Mouse (Mus musculus): ENCODE data around the gene Med13l. TPM values are rescaled to one million over a fixed set of nuclear protein-coding genes. Genes with fewer than 3 reads are reported as not detected.

Med13l gene
- total RNA-seq, 2 experiments from 2014 or later: 27.4 to 42.0 TPM

DNA sequence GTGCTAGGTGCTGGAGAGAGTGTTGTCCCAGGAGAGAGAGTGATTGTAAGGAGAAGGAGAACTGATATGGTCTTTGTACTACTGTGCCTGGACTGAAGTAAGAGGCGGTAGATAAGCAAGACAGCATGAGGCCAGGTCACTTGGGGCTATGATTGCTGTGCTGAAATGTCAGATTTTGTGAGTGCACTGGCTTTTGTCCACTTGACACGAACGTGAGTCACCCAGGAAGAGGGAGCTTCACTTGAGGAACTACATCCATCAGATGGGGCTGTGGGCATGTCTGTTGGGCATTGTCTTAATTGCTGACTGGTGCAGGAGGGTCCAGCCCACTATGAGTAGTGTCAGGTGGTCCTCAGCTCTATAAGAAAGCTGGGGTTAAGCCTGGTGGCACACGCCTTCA, 61.4 kb downstream of the Med13l start:
- peak; percentile 50 for ATAC-seq (replicated peaks; ENCODE audit: poor library complexity, severe bottlenecking)

DNA sequence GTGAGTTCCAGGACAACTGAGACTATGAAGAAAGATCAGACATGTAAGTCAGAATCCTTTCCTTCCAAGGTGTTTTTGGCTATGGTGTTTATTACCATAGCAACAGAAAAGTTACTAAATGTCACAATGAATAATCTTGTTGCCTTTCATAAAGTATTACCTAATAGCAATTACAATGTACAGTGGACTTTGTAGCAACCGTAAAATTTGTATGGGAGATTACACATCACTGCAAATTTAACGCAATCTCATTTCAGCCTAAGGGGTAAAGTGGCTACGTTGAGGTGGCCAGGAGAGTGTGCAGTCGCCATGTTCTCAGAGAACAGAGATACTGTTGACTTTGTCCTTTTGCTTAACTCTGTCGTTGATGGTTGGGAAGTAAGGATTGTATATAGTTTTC, 61.9 kb downstream of the Med13l start:
- peak; percentile 69 for ATAC-seq (replicated peaks; ENCODE audit: poor library complexity, severe bottlenecking)

- ATAC-seq (replicated peaks; ENCODE audit: poor library complexity, severe bottlenecking): no peak
Observed at GRCm38 (mm10) chr5:118623797-118624196, 63.3 kb downstream of the Med13l start.

- no peak for ATAC-seq (replicated peaks; ENCODE audit: poor library complexity, severe bottlenecking)
Observed at GRCm38 (mm10) chr5:118627630-118628029, 67.2 kb downstream of the Med13l start.

DNA sequence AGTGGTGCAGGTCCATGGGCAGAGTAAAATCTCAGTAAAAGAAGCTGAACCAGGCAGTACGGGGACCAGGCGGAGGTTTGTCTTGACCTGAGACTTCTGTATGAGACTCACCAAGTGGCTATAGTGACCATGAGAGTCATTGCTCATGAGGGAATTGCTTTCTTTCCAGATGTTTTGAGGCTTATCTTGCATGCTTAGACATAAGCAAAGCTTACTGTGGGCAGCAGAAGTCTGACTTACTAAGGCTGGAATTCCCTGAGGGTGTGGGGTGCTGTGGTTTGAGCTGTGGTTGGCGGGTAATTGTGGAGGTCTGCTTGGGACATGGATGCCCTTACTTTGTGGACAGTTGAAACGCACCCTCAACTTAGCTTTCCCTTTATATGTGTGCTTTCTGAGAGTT, 67.7 kb downstream of the Med13l start:
- ATAC-seq (replicated peaks; ENCODE audit: poor library complexity, severe bottlenecking): no peak

- no peak for ATAC-seq (replicated peaks; ENCODE audit: poor library complexity, severe bottlenecking)
Observed at GRCm38 (mm10) chr5:118632346-118632745, 71.9 kb downstream of the Med13l start.

DNA sequence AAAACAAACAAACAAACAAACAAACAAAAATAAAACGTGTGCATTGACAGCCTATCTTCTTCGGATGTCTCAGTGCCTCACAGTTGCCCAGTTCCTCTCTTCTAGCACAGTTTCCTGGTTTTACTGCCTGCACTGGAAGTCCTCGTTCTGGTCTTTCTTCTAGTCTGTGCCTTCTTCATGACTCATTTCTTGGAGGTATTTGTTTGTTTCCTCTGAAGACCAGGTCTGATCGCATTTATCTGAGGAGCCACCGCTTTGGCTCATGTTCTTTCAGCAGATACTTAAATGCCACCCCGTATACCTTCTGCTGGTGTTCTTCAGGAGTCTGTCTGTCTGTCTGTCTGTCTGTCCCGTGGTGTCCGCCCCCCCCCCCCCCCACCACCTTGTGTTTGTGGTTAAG, 72.6 kb downstream of the Med13l start:
- no peak for ATAC-seq (replicated peaks; ENCODE audit: poor library complexity, severe bottlenecking)

- ATAC-seq (replicated peaks; ENCODE audit: poor library complexity, severe bottlenecking): no peak
Observed at GRCm38 (mm10) chr5:118635476-118636187, 75.2 kb downstream of the Med13l start.

- peak; percentile 57 for ATAC-seq (replicated peaks; ENCODE audit: poor library complexity, severe bottlenecking)
Observed at GRCm38 (mm10) chr5:118636399-118637369, 76.2 kb downstream of the Med13l start.

DNA sequence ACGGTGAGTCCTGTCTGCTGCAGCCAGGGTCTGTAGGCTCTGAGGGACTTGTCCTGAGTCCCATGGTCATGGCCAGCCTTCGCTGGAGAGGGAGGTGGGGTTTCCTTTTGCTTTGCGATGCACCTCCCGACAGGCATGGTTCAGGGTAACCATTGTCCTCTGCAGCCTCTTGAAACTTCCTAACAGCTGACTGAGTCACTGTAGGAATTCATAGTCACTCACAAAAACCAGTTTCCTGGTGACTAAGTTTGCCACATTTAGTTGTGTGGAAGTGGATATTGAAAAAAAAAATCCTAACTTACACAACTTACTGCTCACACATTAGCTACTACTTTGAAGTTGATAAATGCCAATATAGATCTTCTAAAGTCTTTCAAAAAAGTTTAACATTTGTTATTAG, 77.5 kb downstream of the Med13l start:
- ATAC-seq (replicated peaks; ENCODE audit: poor library complexity, severe bottlenecking): peak; percentile 46

GRCm38 (mm10) chr5:118638534-118639109, 78.1 kb downstream of the Med13l start:
- no peak for ATAC-seq (replicated peaks; ENCODE audit: poor library complexity, severe bottlenecking)

DNA sequence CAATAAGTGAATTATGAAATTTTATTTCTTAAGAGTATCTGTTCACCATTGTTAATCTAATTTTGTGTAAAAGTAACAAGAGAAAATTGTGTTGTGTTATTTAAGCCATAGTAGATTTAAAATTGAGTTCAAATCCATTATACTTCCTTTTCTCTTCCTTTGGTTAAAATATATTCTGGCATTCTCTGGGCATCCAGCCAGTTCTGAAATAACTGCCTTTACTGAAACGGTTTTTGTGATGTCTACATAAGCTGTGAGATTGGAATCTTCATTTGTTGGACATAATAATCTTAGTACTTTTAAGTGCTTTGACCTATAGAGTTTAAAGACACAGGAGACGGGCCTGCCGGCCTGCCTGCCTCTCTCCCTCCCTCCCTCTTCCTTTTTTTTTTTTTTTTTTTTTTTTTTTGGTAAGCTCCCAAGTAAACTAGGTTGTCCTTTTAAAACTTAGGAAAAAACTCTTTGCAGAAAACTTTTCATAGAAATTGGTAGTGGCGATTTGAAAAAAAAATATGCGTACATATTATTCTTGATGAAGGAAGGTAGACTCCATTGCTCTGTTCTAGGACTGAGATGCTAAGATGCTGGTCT, 78.7 kb downstream of the Med13l start:
- no peak for ATAC-seq (replicated peaks; ENCODE audit: poor library complexity, severe bottlenecking)

DNA sequence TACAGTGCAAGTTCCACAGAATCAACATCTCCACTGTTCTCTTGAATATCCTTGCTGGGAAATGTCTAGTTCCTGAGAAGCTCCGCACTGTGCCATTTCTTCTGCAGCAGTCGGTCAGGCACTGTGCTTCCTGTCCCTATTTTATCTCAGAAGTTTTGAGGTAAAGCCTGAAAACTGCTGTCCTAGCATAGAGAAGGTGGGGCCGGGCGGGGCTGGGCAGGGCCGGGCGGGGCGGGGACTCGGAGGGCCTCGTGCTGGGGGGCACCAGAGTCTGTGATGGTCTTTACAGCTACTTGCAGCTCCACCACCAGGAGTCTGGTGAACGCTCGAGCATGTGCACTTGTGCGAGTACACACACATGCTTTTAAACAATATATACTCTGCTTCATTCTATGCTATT, 83.6 kb downstream of the Med13l start:
- peak; percentile 13 for ATAC-seq (replicated peaks; ENCODE audit: poor library complexity, severe bottlenecking)

GRCm38 (mm10) chr5:118644511-118644910, 84.0 kb downstream of the Med13l start:
- peak; percentile 2; the same call in 1 of the 2 replicates for ATAC-seq (replicated peaks; ENCODE audit: poor library complexity, severe bottlenecking)

DNA sequence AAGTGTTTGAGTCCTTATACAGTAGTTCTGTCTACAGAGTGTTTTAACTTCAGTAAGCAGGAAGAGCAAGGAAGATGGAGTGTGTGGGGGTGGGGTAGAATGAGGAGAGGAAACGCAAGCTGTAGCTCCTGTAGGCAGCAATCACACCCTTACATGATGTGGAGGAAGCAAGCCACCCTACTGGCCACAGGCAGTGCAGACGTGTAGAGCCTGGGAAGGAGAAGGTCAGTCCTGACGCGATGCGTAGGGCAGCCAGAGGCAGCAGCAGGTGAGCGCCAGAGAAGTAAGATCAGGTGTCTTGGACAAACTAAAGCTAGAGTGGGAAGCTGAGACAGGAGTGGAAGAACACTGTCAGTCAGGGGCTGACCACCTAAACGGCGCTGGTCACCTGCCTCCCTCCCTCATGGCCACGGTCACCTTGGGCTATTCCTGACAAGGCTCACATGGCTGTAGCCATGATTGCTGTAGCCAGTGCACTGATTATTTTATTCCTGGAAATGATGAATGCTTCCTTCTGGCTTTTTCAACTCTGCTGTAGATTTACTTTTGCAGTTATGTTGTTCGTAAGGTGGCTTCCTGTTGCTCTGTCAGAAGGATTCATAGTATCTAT, 84.8 kb downstream of the Med13l start:
- peak; percentile 56 for ATAC-seq (replicated peaks; ENCODE audit: poor library complexity, severe bottlenecking)

DNA sequence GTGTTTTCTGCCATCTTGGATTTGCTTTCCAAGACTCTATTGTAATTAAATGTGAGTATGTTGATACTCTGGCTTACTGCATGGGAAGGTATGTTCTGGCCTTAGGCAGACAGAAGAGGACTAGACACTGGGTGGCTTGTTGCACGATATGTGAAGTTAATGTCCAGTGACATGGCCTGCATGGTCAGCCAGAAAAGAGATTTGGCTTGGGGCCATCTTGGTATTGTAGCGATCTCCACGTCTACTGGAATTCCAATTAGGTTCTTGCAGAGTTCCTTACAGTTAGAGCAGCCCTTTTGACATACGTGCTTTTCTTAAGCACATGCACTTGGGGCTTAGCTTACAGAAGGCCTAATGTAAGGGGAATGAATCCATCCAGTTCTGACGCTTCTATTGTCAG, 86.4 kb downstream of the Med13l start:
- no peak for ATAC-seq (replicated peaks; ENCODE audit: poor library complexity, severe bottlenecking)

GRCm38 (mm10) chr5:118647384-118647783, 86.9 kb downstream of the Med13l start:
- peak; percentile 73 for ATAC-seq (replicated peaks; ENCODE audit: poor library complexity, severe bottlenecking)

- ATAC-seq (replicated peaks; ENCODE audit: poor library complexity, severe bottlenecking): no peak
Observed at GRCm38 (mm10) chr5:118649215-118650006, 88.9 kb downstream of the Med13l start.

- no peak for ATAC-seq (replicated peaks; ENCODE audit: poor library complexity, severe bottlenecking)
Observed at GRCm38 (mm10) chr5:118650007-118650548, 89.6 kb downstream of the Med13l start.

Data from granulocyte monocyte progenitor cell, adult 5-6 weeks (primary cell).